ENCODE assay signal across 14 mouse cellular contexts in genomic region chr1:36059351-36059750, GRCm38 (mm10). TPM values are rescaled to one million over a fixed set of nuclear protein-coding genes. Genes with fewer than 3 reads are reported as not detected.
DNase-seq lines count a peak whose midpoint lies in the region; ATAC-seq lines count a peak whose summit lies in the region.
"Had no signal": no experiment of that assay in that cellular context is flagged by ENCODE, and none has a peak within 500 bp of the region (broad histone marks: within the 10 kb centered on the region; RNA-seq: fewer than 3 reads in every experiment).

No protein-coding gene starts in this region.

- no peak overlapping the region for H3K4me2 ChIP-seq in kidney, embryonic 16.5 days (replicated peaks; ENCODE audit: low read depth, low read length)
- no peak overlapping the region for H3K4me2 ChIP-seq in kidney, embryonic 15.5 days

- H3K36me3 ChIP-seq in kidney, embryonic 16.5 days (ENCODE audit: insufficient read depth, low read length), result no peaks in the 10 kb centered on the region
- no peaks in the 10 kb centered on the region for H3K36me3 ChIP-seq in kidney, embryonic 15.5 days
- no peaks in the 10 kb centered on the region for H3K36me3 ChIP-seq in embryonic facial prominence, embryonic 10.5 days (replicated peaks)
- H3K36me3 ChIP-seq in limb, embryonic 10.5 days, result no peaks in the 10 kb centered on the region
- H3K36me3 ChIP-seq: hindbrain, embryonic 10.5 days had no signal

- peaks cover 4% of the 10 kb centered on the region for H3K4me1 ChIP-seq in kidney, embryonic 16.5 days (ENCODE audit: insufficient read depth, low read length)
- peaks cover 11% of the 10 kb centered on the region; the same call in 1 of the 2 replicates for H3K4me1 ChIP-seq in kidney, embryonic 15.5 days
- peaks cover 35% of the 10 kb centered on the region for H3K4me1 ChIP-seq in embryonic facial prominence, embryonic 10.5 days
- H3K4me1 ChIP-seq in limb, embryonic 10.5 days, result peaks cover 10% of the 10 kb centered on the region

- H3K9me3 ChIP-seq in kidney, embryonic 16.5 days (ENCODE audit: low read length), result no peaks in the 10 kb centered on the region
- no peaks in the 10 kb centered on the region for H3K9me3 ChIP-seq in kidney, embryonic 15.5 days (replicated peaks)
- no peaks in the 10 kb centered on the region for H3K9me3 ChIP-seq in embryonic facial prominence, embryonic 10.5 days
- no peaks in the 10 kb centered on the region for H3K9me3 ChIP-seq in limb, embryonic 10.5 days (replicated peaks)
- H3K9me3 ChIP-seq: hindbrain, embryonic 10.5 days had no signal

- ATAC-seq in kidney, embryonic 16.5 days (ENCODE audit: low FRiP score, low TSS enrichment), result no peak
- ATAC-seq in kidney, embryonic 15.5 days (replicated peaks; ENCODE audit: low FRiP score), result no peak

- WGBS in kidney, embryonic 16.5 days, result 88% methylated on average over 6 of the region's 6 CpGs
- 90% methylated on average over 6 of the region's 6 CpGs for WGBS in kidney, embryonic 15.5 days
- WGBS in embryonic facial prominence, embryonic 10.5 days, result 86% methylated on average over 6 of the region's 6 CpGs
- 92% methylated on average over 6 of the region's 6 CpGs for WGBS in limb, embryonic 10.5 days

- no peaks in the 10 kb centered on the region for H3K27me3 ChIP-seq in kidney, embryonic 16.5 days (ENCODE audit: insufficient read depth, low read length)
- no peaks in the 10 kb centered on the region for H3K27me3 ChIP-seq in kidney, embryonic 15.5 days
- H3K27me3 ChIP-seq in embryonic facial prominence, embryonic 10.5 days (replicated peaks; ENCODE audit: low read depth, poor library complexity, severe bottlenecking), result no peaks in the 10 kb centered on the region
- 0 out of 2 replicates have a peak, but pooled peaks cover 3% of the 10 kb centered on the region for H3K27me3 ChIP-seq in limb, embryonic 10.5 days (ENCODE audit: low read depth, poor library complexity, severe bottlenecking)

- peak overlapping the region; percentile 13; the same call in 1 of the 2 replicates for H3K27ac ChIP-seq in kidney, embryonic 16.5 days (ENCODE audit: low read length)
- H3K27ac ChIP-seq in kidney, embryonic 15.5 days, result no peak overlapping the region
- H3K27ac ChIP-seq in embryonic facial prominence, embryonic 10.5 days (replicated peaks), result peak overlapping the region; percentile 57; the same call in 1 of the 2 replicates
- no peak overlapping the region for H3K27ac ChIP-seq in limb, embryonic 10.5 days

- DNase-seq in right cerebral cortex, postnatal 10 days (ENCODE audit: low spot score in 2 of 2), result peak; percentile 9 to 15
- no peak for DNase-seq in right cerebral cortex, postnatal 14 days
- peak; percentile 6 for DNase-seq in embryonic facial prominence, embryonic 10.5 days (ENCODE audit: low spot score)
- peak; percentile 17 for DNase-seq in limb, embryonic 10.5 days (ENCODE audit: low spot score)
- DNase-seq in gastrocnemius, postnatal 25 days, result no peak
- no peak for DNase-seq in right cerebral cortex, postnatal 4 days
- DNase-seq: adrenal gland, adult 8-10 months; cerebellum, postnatal 10 days; gastrocnemius, postnatal 10 days; kidney, adult 8-10 months; thymus, postnatal 14 days had no signal

- no peak overlapping the region for H3K4me3 ChIP-seq in kidney, embryonic 16.5 days (ENCODE audit: low read length)
- H3K4me3 ChIP-seq in kidney, embryonic 15.5 days (replicated peaks), result no peak overlapping the region
- no peak overlapping the region for H3K4me3 ChIP-seq in embryonic facial prominence, embryonic 10.5 days
- no peak overlapping the region for H3K4me3 ChIP-seq in limb, embryonic 10.5 days
- H3K4me3 ChIP-seq: hindbrain, embryonic 10.5 days had no signal

- H3K9ac ChIP-seq in kidney, embryonic 16.5 days (replicated peaks; ENCODE audit: low read length), result no peak overlapping the region
- no peak overlapping the region for H3K9ac ChIP-seq in kidney, embryonic 15.5 days

RNA-seq across cellular contexts. Expression of gene Hs6st1, which starts 8.8 kb away (rescaled TPM):
- polyA plus RNA-seq in kidney, embryonic 16.5 days (2015; fragmentation: Nextera tagmentation; extraction: Ambion mirVana), result 8.0 and 8.5 TPM in 2 replicates
- 7.2 and 7.5 TPM in 2 replicates for polyA plus RNA-seq in kidney, embryonic 15.5 days (2015; fragmentation: Nextera tagmentation; extraction: Ambion mirVana)
- 3.9 and 4.5 TPM in 2 replicates for polyA plus RNA-seq in embryonic facial prominence, embryonic 10.5 days (2016; fragmentation: Nextera tagmentation; extraction: Ambion mirVana)
- 3.0 and 3.6 TPM in 2 replicates for polyA plus RNA-seq in limb, embryonic 10.5 days (2016; fragmentation: Nextera tagmentation; extraction: Ambion mirVana)
- 10 to 100 TPM; 20.0 to 20.8 TPM for total RNA-seq in gastrocnemius, postnatal 25 days (2021)

Comparison
In these comparisons a context has a peak if more than half of its experiments do, and no peak if none do; other contexts are left out.
1. H3K27ac ChIP-seq: peak in kidney, embryonic 16.5 days (single experiment) and embryonic facial prominence, embryonic 10.5 days (single experiment); none in kidney, embryonic 15.5 days (single experiment) and limb, embryonic 10.5 days (single experiment).
2. DNase-seq: peak in right cerebral cortex, postnatal 10 days (2 of 2), embryonic facial prominence, embryonic 10.5 days (single experiment) and limb, embryonic 10.5 days (single experiment); none in right cerebral cortex, postnatal 14 days (single experiment), gastrocnemius, postnatal 25 days (single experiment) and right cerebral cortex, postnatal 4 days (single experiment).